Mouse (Mus musculus): ENCODE measurements around the gene Olfr96.

DNA sequence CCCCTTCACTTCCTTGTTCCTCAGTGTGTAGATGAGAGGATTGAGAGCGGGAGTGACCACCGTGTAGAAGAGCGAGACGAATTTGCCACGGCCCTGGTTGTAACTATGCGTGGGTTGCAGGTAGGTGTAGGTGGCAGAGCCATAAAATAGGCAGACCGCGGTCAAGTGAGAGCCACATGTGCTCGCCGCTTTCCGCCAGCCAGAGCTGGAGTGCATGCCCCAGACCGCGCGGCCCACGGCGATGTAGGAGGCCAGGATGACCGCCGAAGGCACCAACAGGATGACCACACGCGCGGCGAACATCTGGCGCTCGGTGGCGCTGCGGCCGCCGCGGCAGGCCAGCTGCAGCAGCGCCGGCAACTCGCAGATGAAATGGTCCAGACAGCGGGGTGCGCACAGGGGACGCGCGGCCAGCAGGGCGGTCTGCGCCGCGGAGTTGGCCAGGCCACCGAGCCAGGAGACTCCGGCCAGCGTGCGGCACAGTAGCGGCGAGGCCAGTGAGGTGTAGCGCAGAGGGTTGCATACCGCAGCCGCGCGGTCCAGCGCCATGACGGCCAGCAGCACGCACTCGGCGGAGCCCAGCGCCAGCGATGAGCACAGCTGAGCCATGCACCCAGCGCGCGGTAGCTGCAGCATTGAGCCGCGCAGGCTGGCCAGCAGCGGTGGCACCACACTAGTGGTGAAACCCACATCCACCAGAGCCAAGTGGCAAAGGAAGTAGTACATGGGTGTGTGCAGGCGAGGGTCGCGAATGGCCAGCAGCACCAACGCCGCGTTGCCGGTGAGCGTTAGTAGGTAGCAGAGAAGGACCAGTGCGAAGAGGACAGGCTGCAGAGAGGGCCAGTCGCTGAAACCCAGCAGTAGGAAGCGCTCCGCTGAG lies 22.9 kb upstream of the Olfr96 start:
- TF ChIP-seq POLR2A (IDR thresholded peaks at IDR 0.05; ENCODE audit: borderline replicate concordance, extremely low read depth, low read depth, low read length) (no peak), CTCF (IDR thresholded peaks at IDR 0.05; ENCODE audit: insufficient read depth, low read length) (no peak)

Data from lung, adult 2 months (tissue).